Mouse (Mus musculus): Measurements from ENCODE around the gene Fam89a.

DNA sequence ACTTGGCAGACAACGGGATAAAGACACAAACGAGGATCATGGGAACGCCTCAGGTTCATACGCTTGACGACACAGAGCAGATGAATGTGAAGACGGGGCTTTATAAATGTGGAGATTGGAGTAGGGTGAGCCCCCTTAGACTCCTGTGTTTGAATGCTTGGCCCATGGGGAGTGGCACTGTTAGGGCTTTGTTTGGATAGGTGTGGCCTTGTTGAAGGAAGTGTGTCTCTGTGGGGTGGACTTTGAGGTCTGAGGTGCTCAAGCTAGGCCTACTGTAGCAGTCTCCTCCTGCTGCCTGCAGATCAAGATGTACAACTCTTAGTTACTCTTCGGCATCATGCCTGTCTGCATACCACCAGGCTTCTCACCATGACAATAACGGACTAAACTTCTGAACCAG, 45.8 kb downstream of the Fam89a start:
- TF ChIP-seq CTCF (conservative IDR thresholded peaks at IDR 0.05; ENCODE audit: low read length) (no peak), NANOG (IDR thresholded peaks at IDR 0.05; ENCODE audit: borderline replicate concordance, low read length) (no peak)

Data from E14TG2a.4 (cell line).